Mouse (Mus musculus): ENCODE data around the gene Gm20388. TPM values are rescaled to one million over a fixed set of nuclear protein-coding genes. Genes with fewer than 3 reads are reported as not detected.

Gene Gm20388
- polyA plus RNA-seq, 1 experiment from 2014 or later = not detected

DNA sequence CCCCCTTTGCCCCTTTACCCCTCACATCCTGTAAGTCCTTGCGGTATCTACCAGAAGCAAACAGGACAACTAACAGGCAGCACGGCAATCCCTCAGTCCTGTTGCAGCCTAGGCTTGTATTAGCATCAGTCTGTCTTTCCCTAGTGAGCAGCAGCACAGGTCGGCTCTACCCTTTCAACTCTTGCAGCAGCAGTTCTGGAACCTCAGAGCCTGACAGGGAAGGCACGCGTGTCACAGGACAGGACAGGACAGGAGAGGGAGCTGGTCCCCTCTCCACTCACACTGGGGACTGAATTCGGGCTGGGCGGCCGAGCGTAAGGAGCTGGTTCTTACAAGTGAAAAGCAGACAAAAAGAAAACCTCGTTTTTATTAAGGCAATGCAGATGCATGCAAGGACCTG lies 3986.1 kb downstream of the Gm20388 start:
- H3K9ac ChIP-seq (ENCODE audit: low read length) = no peak overlapping the region
- H3K27me3 ChIP-seq (ENCODE audit: control insufficient read depth, insufficient read depth, low read length) = peaks cover 32% of the 10 kb centered on the region
- H3K36me3 ChIP-seq (ENCODE audit: control insufficient read depth, insufficient read depth, low read length) = 0 out of 2 replicates have a peak, but pooled peaks cover 3% of the 10 kb centered on the region
- ATAC-seq (ENCODE audit: low FRiP score) (no peak), DNase-seq (ENCODE audit: low spot score, missing footprints) (peak; percentile 78)
- WGBS = 59% methylated on average over 10 of the region's 10 CpGs
- H3K4me3 ChIP-seq (ENCODE audit: low read depth, low read length) = no peak overlapping the region
- H3K9me3 ChIP-seq (ENCODE audit: control insufficient read depth, low read length) = no peaks in the 10 kb centered on the region
- H3K4me2 ChIP-seq = no peak overlapping the region
- H3K4me1 ChIP-seq (ENCODE audit: control insufficient read depth, insufficient read depth, low read length) = peaks cover 8% of the 10 kb centered on the region
- no peak overlapping the region for H3K27ac ChIP-seq (ENCODE audit: low read depth, low read length)

DNA sequence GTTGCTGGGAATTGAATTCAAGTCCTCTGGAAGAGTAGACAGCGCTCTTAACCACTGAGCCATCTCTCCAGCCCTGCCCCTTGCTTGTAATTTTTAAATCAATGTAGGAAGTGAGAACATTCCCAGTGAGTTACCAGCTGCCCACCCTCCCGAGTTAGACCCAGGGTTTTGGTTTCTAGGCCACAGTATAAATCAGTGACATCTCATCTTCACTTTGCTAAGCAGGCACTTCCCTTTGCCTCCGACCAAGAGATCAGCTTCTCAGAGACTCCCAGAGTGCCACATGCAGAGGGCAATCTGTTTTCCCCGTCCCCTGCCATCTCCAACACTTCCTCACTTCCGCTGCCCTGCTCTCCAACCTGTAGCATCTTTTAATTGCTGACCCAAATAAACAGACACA lies 3987.9 kb downstream of the Gm20388 start:
- Histone ChIP-seq H3K9me3 (ENCODE audit: control insufficient read depth, low read length) (no peaks in the 10 kb centered on the region), H3K27ac (ENCODE audit: low read depth, low read length) (no peak overlapping the region), H3K27me3 (ENCODE audit: control insufficient read depth, insufficient read depth, low read length) (peaks cover 14% of the 10 kb centered on the region), H3K4me1 (ENCODE audit: control insufficient read depth, insufficient read depth, low read length) (no peaks in the 10 kb centered on the region), H3K9ac (ENCODE audit: low read length) (no peak overlapping the region), H3K4me3 (ENCODE audit: low read depth, low read length) (no peak overlapping the region), H3K4me2 (no peak overlapping the region), H3K36me3 (ENCODE audit: control insufficient read depth, insufficient read depth, low read length) (0 out of 2 replicates have a peak, but pooled peaks cover 8% of the 10 kb centered on the region)
- no peak for DNase-seq (ENCODE audit: low spot score, missing footprints)
- 85% methylated on average over 5 of the region's 5 CpGs for WGBS
- ATAC-seq (ENCODE audit: low FRiP score) = no peak

DNA sequence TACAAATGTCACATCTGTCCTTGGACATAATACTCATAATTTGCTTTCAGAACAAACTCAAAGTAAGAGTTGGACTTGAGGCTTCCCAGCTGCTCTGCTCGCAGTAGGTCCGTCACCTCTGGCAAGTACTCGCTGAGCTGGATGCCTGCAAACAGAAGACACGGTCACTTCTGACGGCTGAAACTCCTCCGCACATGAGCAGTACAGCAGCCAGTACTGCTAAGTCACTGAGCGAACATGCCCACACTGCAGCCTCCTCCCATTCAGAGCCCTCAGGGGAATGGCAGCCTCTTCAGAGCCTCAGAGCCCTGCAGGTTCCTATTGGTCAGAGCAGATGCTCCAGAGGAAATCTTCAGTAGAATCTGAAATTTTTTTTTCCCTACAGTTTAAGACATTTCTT lies 3988.7 kb downstream of the Gm20388 start:
- no peaks in the 10 kb centered on the region for H3K9me3 ChIP-seq (ENCODE audit: control insufficient read depth, low read length)
- 0 out of 2 replicates have a peak, but pooled peaks cover 11% of the 10 kb centered on the region for H3K36me3 ChIP-seq (ENCODE audit: control insufficient read depth, insufficient read depth, low read length)
- ATAC-seq (ENCODE audit: low FRiP score) (no peak), DNase-seq (ENCODE audit: low spot score, missing footprints) (no peak)
- WGBS = 94% methylated on average over 7 of the region's 7 CpGs
- H3K4me3 ChIP-seq (ENCODE audit: low read depth, low read length) = no peak overlapping the region
- no peaks in the 10 kb centered on the region for H3K4me1 ChIP-seq (ENCODE audit: control insufficient read depth, insufficient read depth, low read length)
- H3K4me2 ChIP-seq = no peak overlapping the region
- no peak overlapping the region for H3K9ac ChIP-seq (ENCODE audit: low read length)
- peaks cover 7% of the 10 kb centered on the region for H3K27me3 ChIP-seq (ENCODE audit: control insufficient read depth, insufficient read depth, low read length)
- no peak overlapping the region for H3K27ac ChIP-seq (ENCODE audit: low read depth, low read length)

DNA sequence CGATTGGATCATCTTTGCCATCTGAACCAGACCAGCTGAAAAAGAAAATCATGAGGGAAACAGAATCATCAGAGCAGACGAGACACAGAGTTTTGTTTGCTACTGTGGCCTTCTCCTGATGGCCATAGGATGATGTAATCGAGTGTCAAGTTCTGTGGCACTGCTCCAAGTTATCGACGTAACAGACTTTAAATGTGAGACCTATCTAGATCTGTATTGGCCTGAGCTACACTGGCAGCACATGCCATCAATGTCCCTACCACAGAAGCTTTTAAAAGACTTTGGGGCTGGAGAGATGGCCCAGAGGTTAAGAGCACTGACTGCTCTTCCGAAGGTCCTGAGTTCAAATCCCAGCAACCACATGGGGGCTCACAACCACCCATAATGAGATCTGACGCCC lies 3992.0 kb downstream of the Gm20388 start:
- H3K4me3 ChIP-seq (ENCODE audit: low read depth, low read length) = no peak overlapping the region
- ATAC-seq (ENCODE audit: low FRiP score) (no peak), DNase-seq (ENCODE audit: low spot score, missing footprints) (peak; percentile 67)
- no peaks in the 10 kb centered on the region; the same call in 1 of the 2 replicates for H3K27me3 ChIP-seq (ENCODE audit: control insufficient read depth, insufficient read depth, low read length)
- H3K4me2 ChIP-seq = no peak overlapping the region
- peaks cover 20% of the 10 kb centered on the region; the same call in 1 of the 2 replicates for H3K36me3 ChIP-seq (ENCODE audit: control insufficient read depth, insufficient read depth, low read length)
- H3K9me3 ChIP-seq (ENCODE audit: control insufficient read depth, low read length) = no peaks in the 10 kb centered on the region
- H3K9ac ChIP-seq (ENCODE audit: low read length) = no peak overlapping the region
- H3K4me1 ChIP-seq (ENCODE audit: control insufficient read depth, insufficient read depth, low read length) = no peaks in the 10 kb centered on the region
- H3K27ac ChIP-seq (ENCODE audit: low read depth, low read length) = no peak overlapping the region
- WGBS = 86% methylated on average over 7 of the region's 7 CpGs

DNA sequence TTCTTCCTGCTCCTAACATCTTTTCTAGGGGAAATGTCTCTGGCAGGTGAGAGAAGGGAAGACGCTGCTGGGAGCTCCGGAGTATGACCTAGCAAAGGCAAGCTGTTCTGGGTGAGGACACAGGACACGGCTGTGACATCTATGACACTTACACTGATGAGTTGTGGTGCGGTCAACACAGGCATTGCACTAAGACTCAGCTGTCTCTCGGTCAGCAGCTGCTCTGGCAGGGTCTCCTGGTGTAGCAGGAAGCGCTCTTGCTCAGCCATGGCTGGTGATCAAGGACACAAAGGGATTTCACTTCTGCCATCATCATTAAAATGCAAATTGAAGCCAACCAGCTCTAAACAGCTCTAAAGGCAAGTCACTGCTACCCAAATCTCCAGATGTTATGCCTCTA lies 3997.0 kb downstream of the Gm20388 start:
- no peak overlapping the region for H3K27ac ChIP-seq (ENCODE audit: low read depth, low read length)
- H3K27me3 ChIP-seq (ENCODE audit: control insufficient read depth, insufficient read depth, low read length) = no peaks in the 10 kb centered on the region; the same call in 1 of the 2 replicates
- H3K9ac ChIP-seq (ENCODE audit: low read length) = no peak overlapping the region
- peaks cover 20% of the 10 kb centered on the region; the same call in 1 of the 2 replicates for H3K36me3 ChIP-seq (ENCODE audit: control insufficient read depth, insufficient read depth, low read length)
- WGBS = 93% methylated on average over 6 of the region's 6 CpGs
- DNase-seq (ENCODE audit: low spot score, missing footprints) (peak; percentile 79), ATAC-seq (ENCODE audit: low FRiP score) (no peak)
- H3K4me1 ChIP-seq (ENCODE audit: control insufficient read depth, insufficient read depth, low read length) = no peaks in the 10 kb centered on the region
- H3K4me3 ChIP-seq (ENCODE audit: low read depth, low read length) = no peak overlapping the region
- no peaks in the 10 kb centered on the region for H3K9me3 ChIP-seq (ENCODE audit: control insufficient read depth, low read length)
- no peak overlapping the region for H3K4me2 ChIP-seq

DNA sequence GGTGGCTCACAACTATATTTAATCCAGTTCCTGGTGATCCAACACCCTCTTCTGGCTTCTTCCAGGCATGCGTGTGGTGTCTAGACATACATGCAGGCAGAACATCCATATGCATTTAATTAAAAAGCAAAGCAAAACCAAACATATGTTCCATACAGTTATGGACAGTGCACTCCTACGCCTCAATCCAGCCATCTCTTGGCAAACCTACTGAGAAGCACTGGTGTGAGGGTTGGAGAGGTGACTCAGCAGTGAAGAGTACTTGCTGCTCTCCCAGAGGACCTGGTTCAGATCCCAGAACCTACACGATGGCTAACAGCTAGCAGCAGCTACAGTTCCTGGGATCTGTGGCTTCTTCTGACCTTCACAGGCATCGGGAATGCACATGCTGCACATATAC lies 4001.6 kb downstream of the Gm20388 start:
- Histone ChIP-seq H3K36me3 (ENCODE audit: control insufficient read depth, insufficient read depth, low read length) (peaks cover 23% of the 10 kb centered on the region; the same call in 1 of the 2 replicates), H3K4me1 (ENCODE audit: control insufficient read depth, insufficient read depth, low read length) (no peaks in the 10 kb centered on the region)
- 95% methylated on average over 4 of the region's 4 CpGs for WGBS

DNA sequence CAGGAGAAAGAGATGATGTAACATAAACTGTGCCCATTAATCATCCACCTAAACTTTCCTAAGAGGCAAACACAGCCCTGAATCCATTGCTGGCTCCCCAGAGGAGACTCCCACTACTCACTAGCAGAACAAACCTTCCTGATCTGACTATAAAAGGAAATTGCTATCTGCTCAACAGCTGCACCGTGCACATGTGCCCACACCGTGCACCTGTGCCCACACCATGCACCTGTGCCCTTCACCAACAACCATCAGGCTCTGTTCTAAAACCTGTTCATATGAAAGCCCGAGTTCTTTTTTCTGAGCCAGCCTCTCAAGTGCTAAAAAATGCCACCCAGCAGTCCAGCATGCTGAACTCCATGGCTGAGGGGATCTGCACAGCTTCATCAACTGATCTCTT lies 4004.0 kb downstream of the Gm20388 start:
- no peak overlapping the region for H3K27ac ChIP-seq (ENCODE audit: low read depth, low read length)
- 99% methylated on average over 3 of the region's 3 CpGs for WGBS
- no peaks in the 10 kb centered on the region for H3K4me1 ChIP-seq (ENCODE audit: control insufficient read depth, insufficient read depth, low read length)
- no peak overlapping the region for H3K9ac ChIP-seq (ENCODE audit: low read length)
- peak; percentile 4 for DNase-seq (ENCODE audit: low spot score, missing footprints)
- no peaks in the 10 kb centered on the region for H3K27me3 ChIP-seq (ENCODE audit: control insufficient read depth, insufficient read depth, low read length)
- H3K4me3 ChIP-seq (ENCODE audit: low read depth, low read length) = no peak overlapping the region
- H3K9me3 ChIP-seq (ENCODE audit: control insufficient read depth, low read length) = no peaks in the 10 kb centered on the region
- ATAC-seq (ENCODE audit: low FRiP score) = no peak
- peaks cover 25% of the 10 kb centered on the region; the same call in 1 of the 2 replicates for H3K36me3 ChIP-seq (ENCODE audit: control insufficient read depth, insufficient read depth, low read length)
- no peak overlapping the region for H3K4me2 ChIP-seq

More for the DNA sequence above, 4001.6 kb downstream of the Gm20388 start:
- no peak overlapping the region for H3K9ac ChIP-seq (ENCODE audit: low read length)
- ATAC-seq (ENCODE audit: low FRiP score) (no peak), DNase-seq (ENCODE audit: low spot score, missing footprints) (peak; percentile 41)
- H3K27ac ChIP-seq (ENCODE audit: low read depth, low read length) = no peak overlapping the region
- H3K4me2 ChIP-seq = no peak overlapping the region
- H3K9me3 ChIP-seq (ENCODE audit: control insufficient read depth, low read length) = no peaks in the 10 kb centered on the region
- no peak overlapping the region for H3K4me3 ChIP-seq (ENCODE audit: low read depth, low read length)
- H3K27me3 ChIP-seq (ENCODE audit: control insufficient read depth, insufficient read depth, low read length) = no peaks in the 10 kb centered on the region

DNA sequence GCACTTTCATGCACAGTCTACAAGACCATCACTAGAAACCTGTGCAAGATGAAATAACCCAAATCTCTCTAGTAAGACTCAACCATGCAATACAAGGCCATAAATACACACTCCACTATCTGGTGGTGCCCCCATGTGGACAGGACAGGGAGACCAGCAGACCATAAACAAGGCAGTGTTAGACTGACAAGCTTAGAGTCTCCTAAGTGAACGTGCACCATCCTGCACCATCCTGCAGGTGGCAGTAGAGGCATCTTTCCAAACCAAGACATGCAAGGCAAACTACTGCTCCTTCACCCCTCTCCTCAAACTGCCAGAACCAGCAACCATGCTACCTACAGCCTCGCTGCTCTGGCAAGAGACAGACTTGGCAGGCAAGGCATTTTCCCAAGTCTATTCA lies 4014.1 kb downstream of the Gm20388 start:
- Histone ChIP-seq H3K4me3 (ENCODE audit: low read depth, low read length) (no peak overlapping the region), H3K36me3 (ENCODE audit: control insufficient read depth, insufficient read depth, low read length) (peaks cover 30% of the 10 kb centered on the region), H3K27ac (ENCODE audit: low read depth, low read length) (no peak overlapping the region), H3K9me3 (ENCODE audit: control insufficient read depth, low read length) (no peaks in the 10 kb centered on the region), H3K9ac (ENCODE audit: low read length) (no peak overlapping the region), H3K27me3 (ENCODE audit: control insufficient read depth, insufficient read depth, low read length) (no peaks in the 10 kb centered on the region), H3K4me1 (ENCODE audit: control insufficient read depth, insufficient read depth, low read length) (no peaks in the 10 kb centered on the region), H3K4me2 (no peak overlapping the region)
- 21% methylated on average over 2 of the region's 2 CpGs for WGBS
- DNase-seq (ENCODE audit: low spot score, missing footprints) (peak; percentile 96), ATAC-seq (ENCODE audit: low FRiP score) (peak; percentile 55; the same call in 1 of the 2 replicates)

DNA sequence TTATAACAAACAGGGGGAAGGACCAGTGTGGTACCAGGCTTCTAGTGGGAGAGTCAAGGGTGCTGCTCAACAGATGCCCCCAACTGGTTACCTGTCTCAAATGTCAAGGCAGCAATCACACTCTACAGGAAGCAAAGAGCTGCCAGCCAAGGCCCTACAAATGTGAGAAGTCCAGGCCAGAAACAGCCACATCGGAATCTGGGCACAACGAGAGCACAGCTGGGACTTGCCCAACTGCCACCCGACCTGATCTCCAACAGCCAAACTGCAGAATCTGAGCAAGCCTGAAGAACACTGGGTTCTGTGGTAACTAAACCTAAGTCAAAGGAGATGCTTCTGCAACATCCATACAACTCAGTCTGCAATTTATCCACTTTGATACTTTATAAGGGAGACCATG lies 4015.0 kb downstream of the Gm20388 start:
- peak; percentile 61 for DNase-seq (ENCODE audit: low spot score, missing footprints)
- no peaks in the 10 kb centered on the region for H3K9me3 ChIP-seq (ENCODE audit: control insufficient read depth, low read length)
- no peak overlapping the region for H3K4me2 ChIP-seq
- H3K4me3 ChIP-seq (ENCODE audit: low read depth, low read length) = no peak overlapping the region
- no peaks in the 10 kb centered on the region for H3K27me3 ChIP-seq (ENCODE audit: control insufficient read depth, insufficient read depth, low read length)
- H3K9ac ChIP-seq (ENCODE audit: low read length) = no peak overlapping the region
- H3K4me1 ChIP-seq (ENCODE audit: control insufficient read depth, insufficient read depth, low read length) = no peaks in the 10 kb centered on the region
- no peak for ATAC-seq (ENCODE audit: low FRiP score)
- H3K27ac ChIP-seq (ENCODE audit: low read depth, low read length) = no peak overlapping the region
- WGBS = 99% methylated on average over 3 of the region's 3 CpGs
- H3K36me3 ChIP-seq (ENCODE audit: control insufficient read depth, insufficient read depth, low read length) = peaks cover 23% of the 10 kb centered on the region

Data from midbrain, embryonic 11.5 days (tissue).